30 mouse cellular contexts compared by ENCODE assay signal in the genomic region with DNA sequence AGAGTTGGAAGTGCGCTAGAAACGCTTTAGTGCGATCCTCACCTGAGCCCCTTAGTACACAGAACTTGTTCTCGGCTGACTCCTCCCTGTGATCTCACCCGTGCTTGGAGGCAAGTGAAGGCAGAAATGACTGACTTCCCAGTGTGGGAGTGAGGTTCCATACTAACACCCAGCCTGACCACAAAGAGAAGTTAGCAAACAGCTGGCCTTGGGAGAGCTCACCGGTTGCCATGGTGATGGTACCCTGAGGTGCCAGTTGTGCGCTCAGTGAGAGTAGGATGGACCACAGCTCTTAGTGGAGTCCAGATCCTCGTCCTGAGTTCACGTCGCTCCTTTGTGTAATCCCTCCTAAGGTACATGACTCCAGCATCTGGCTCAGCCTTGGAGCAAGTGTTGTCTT. TPM values are rescaled to one million over a fixed set of nuclear protein-coding genes. Genes with fewer than 3 reads are reported as not detected.
"Had no signal": no experiment of that assay in that cellular context is flagged by ENCODE, and none has a peak within 500 bp of the region (broad histone marks: within the 10 kb centered on the region; RNA-seq: fewer than 3 reads in every experiment).

No protein-coding gene starts in this region.

- H3K27me3 ChIP-seq: liver, embryonic 13.5 days; midbrain, embryonic 12.5 days; midbrain, embryonic 15.5 days; neural tube, embryonic 13.5 days had no signal

- H3K9me3 ChIP-seq: liver, embryonic 13.5 days; midbrain, embryonic 12.5 days; midbrain, embryonic 15.5 days; neural tube, embryonic 13.5 days had no signal

- H3K4me3 ChIP-seq: layer of hippocampus, adult 2 months; liver, embryonic 13.5 days; midbrain, embryonic 12.5 days; midbrain, embryonic 15.5 days; myocyte; neural tube, embryonic 13.5 days had no signal

- H3K4me1 ChIP-seq: liver, embryonic 13.5 days; midbrain, embryonic 12.5 days; midbrain, embryonic 15.5 days; neural tube, embryonic 13.5 days had no signal

- H3K27ac ChIP-seq: kidney, postnatal 0 days; layer of hippocampus, adult 2 months; liver, embryonic 13.5 days; macrophage; midbrain, embryonic 12.5 days; midbrain, embryonic 15.5 days; neural tube, embryonic 13.5 days had no signal

- H3K4me2 ChIP-seq: liver, embryonic 13.5 days; lung, embryonic 14.5 days; midbrain, embryonic 12.5 days; midbrain, embryonic 15.5 days; neural tube, embryonic 13.5 days had no signal

- H3K36me3 ChIP-seq: liver, embryonic 13.5 days; midbrain, embryonic 12.5 days; midbrain, embryonic 15.5 days; neural tube, embryonic 13.5 days had no signal

- H3K9ac ChIP-seq: liver, embryonic 13.5 days; lung, embryonic 14.5 days; midbrain, embryonic 12.5 days; midbrain, embryonic 15.5 days; neural tube, embryonic 13.5 days had no signal

- ATAC-seq: lung, postnatal 0 days; midbrain, embryonic 15.5 days had no signal

- DNase-seq: layer of hippocampus, adult 9-11 months; right cerebral cortex, postnatal 25 days had no signal

RNA-seq across cellular contexts. Expression of gene OR5BS1P, which starts 5.3 kb away (rescaled TPM):
- total RNA-seq: layer of hippocampus, adult 2 months; layer of hippocampus, postnatal 25 days; left cerebral cortex, adult 18-20 months; left cerebral cortex, postnatal 10 days; left cerebral cortex, postnatal 36 days; liver, adult 2 months; megakaryocyte, adult 5-6 weeks; neutrophil, adult 5-6 weeks had no signal
- polyA plus RNA-seq: kidney, adult 2 months; kidney, embryonic 14.5 days; kidney, postnatal 0 days; large intestine, adult 2 months; limb, embryonic 11.5 days; limb, embryonic 14.5 days; liver, adult 2 months; liver, embryonic 13.5 days; liver, embryonic 16.5 days; lung, embryonic 14.5 days; lung, postnatal 0 days; macrophage; midbrain, embryonic 12.5 days; midbrain, embryonic 15.5 days; myocyte; neural tube, embryonic 13.5 days; small intestine, adult 2 months; spleen, adult 2 months; stomach, embryonic 16.5 days; testis, adult 2 months had no signal

RNA-seq across cellular contexts. Expression of gene Lalba, which starts 7.6 kb away (rescaled TPM):
- total RNA-seq: layer of hippocampus, adult 2 months; layer of hippocampus, postnatal 25 days; left cerebral cortex, adult 18-20 months; left cerebral cortex, postnatal 10 days; left cerebral cortex, postnatal 36 days; liver, adult 2 months; megakaryocyte, adult 5-6 weeks; neutrophil, adult 5-6 weeks had no signal
- polyA plus RNA-seq: kidney, adult 2 months; large intestine, adult 2 months; limb, embryonic 11.5 days; liver, adult 2 months; liver, embryonic 13.5 days; liver, embryonic 16.5 days; macrophage; midbrain, embryonic 12.5 days; midbrain, embryonic 15.5 days; myocyte; neural tube, embryonic 13.5 days; small intestine, adult 2 months; spleen, adult 2 months; testis, adult 2 months; urinary bladder, adult 2 months had no signal

RNA-seq across cellular contexts. Expression of gene Olfr279, which starts 17.2 kb away (rescaled TPM):
- total RNA-seq: layer of hippocampus, adult 2 months; left cerebral cortex, adult 18-20 months; left cerebral cortex, postnatal 10 days; left cerebral cortex, postnatal 36 days; liver, adult 2 months; megakaryocyte, adult 5-6 weeks; neutrophil, adult 5-6 weeks had no signal
- polyA plus RNA-seq: kidney, adult 2 months; kidney, embryonic 14.5 days; kidney, postnatal 0 days; large intestine, adult 2 months; limb, embryonic 11.5 days; limb, embryonic 14.5 days; liver, adult 2 months; liver, embryonic 13.5 days; liver, embryonic 16.5 days; lung, embryonic 14.5 days; lung, postnatal 0 days; macrophage; midbrain, embryonic 12.5 days; midbrain, embryonic 15.5 days; myocyte; neural tube, embryonic 13.5 days; small intestine, adult 2 months; spleen, adult 2 months; stomach, embryonic 16.5 days; urinary bladder, adult 2 months had no signal

RNA-seq across cellular contexts. Expression of gene Olfr281, which starts 22.6 kb away (rescaled TPM):
- total RNA-seq: layer of hippocampus, adult 2 months; layer of hippocampus, postnatal 25 days; left cerebral cortex, adult 18-20 months; left cerebral cortex, postnatal 10 days; left cerebral cortex, postnatal 36 days; liver, adult 2 months; megakaryocyte, adult 5-6 weeks; neutrophil, adult 5-6 weeks had no signal
- polyA plus RNA-seq: kidney, adult 2 months; kidney, embryonic 14.5 days; kidney, postnatal 0 days; large intestine, adult 2 months; limb, embryonic 11.5 days; limb, embryonic 14.5 days; liver, adult 2 months; liver, embryonic 13.5 days; liver, embryonic 16.5 days; lung, embryonic 14.5 days; lung, postnatal 0 days; macrophage; midbrain, embryonic 12.5 days; midbrain, embryonic 15.5 days; myocyte; neural tube, embryonic 13.5 days; small intestine, adult 2 months; spleen, adult 2 months; stomach, embryonic 16.5 days; testis, adult 2 months; urinary bladder, adult 2 months had no signal

RNA-seq across cellular contexts. Expression of gene Olfr282, which starts 43.9 kb away (rescaled TPM):
- total RNA-seq: layer of hippocampus, adult 2 months; layer of hippocampus, postnatal 25 days; left cerebral cortex, adult 18-20 months; left cerebral cortex, postnatal 10 days; left cerebral cortex, postnatal 36 days; liver, adult 2 months; megakaryocyte, adult 5-6 weeks; neutrophil, adult 5-6 weeks had no signal
- polyA plus RNA-seq: kidney, adult 2 months; kidney, embryonic 14.5 days; kidney, postnatal 0 days; large intestine, adult 2 months; limb, embryonic 11.5 days; limb, embryonic 14.5 days; liver, adult 2 months; liver, embryonic 13.5 days; liver, embryonic 16.5 days; lung, embryonic 14.5 days; lung, postnatal 0 days; macrophage; midbrain, embryonic 12.5 days; midbrain, embryonic 15.5 days; myocyte; neural tube, embryonic 13.5 days; small intestine, adult 2 months; spleen, adult 2 months; stomach, embryonic 16.5 days; urinary bladder, adult 2 months had no signal
